Mouse (Mus musculus): Measurements from ENCODE around the gene Gm10681. TPM values are rescaled to one million over a fixed set of nuclear protein-coding genes. Genes with fewer than 3 reads are reported as not detected.
"Not testable (repeated sequence)": the region's sequence is repeated elsewhere in the genome, so short reads cannot be mapped to it uniquely, and the experiment has no call there.

The Gm10681 gene
- polyA plus RNA-seq, 1 experiment = not detected

GRCm38 (mm10) chr3:98587721-98588120 lies 886 bp downstream of the Gm10681 start:
- WGBS = 91% methylated on average over 2 of the region's 2 CpGs
- no peak for TF ChIP-seq POLR2A (IDR thresholded peaks at IDR 0.05; ENCODE audit: borderline replicate concordance, insufficient read depth, low read length)
- TF ChIP-seq CTCF (IDR thresholded peaks at IDR 0.05; ENCODE audit: borderline replicate concordance, insufficient read depth, low read depth, low read length) = no peak
- H3K4me1 ChIP-seq (ENCODE audit: control insufficient read depth, insufficient read depth, low read length) = no peaks in the 10 kb centered on the region
- no peak overlapping the region for H3K27ac ChIP-seq (ENCODE audit: insufficient read depth, low read length)
- no peak overlapping the region for H3K4me3 ChIP-seq (replicated peaks; ENCODE audit: insufficient read depth, low read depth, low read length)
- DNase-seq = no peak
- no peaks in the 10 kb centered on the region for H3K27me3 ChIP-seq (ENCODE audit: control insufficient read depth, insufficient read depth, low read length)

- H3K27ac ChIP-seq (ENCODE audit: insufficient read depth, low read length); DNase-seq; H3K4me3 ChIP-seq (replicated peaks; ENCODE audit: insufficient read depth, low read depth, low read length); H3K27me3 ChIP-seq (ENCODE audit: control insufficient read depth, insufficient read depth, low read length); H3K4me1 ChIP-seq (ENCODE audit: control insufficient read depth, insufficient read depth, low read length): not testable (repeated sequence)
Measured at GRCm38 (mm10) chr3:98582622-98583021, 6.0 kb downstream of the Gm10681 start.

- no CpG with 5 or more reads among the region's 1 CpGs for WGBS
- DNase-seq; H3K4me1 ChIP-seq (ENCODE audit: control insufficient read depth, insufficient read depth, low read length); H3K27ac ChIP-seq (ENCODE audit: insufficient read depth, low read length); H3K27me3 ChIP-seq (ENCODE audit: control insufficient read depth, insufficient read depth, low read length); H3K4me3 ChIP-seq (replicated peaks; ENCODE audit: insufficient read depth, low read depth, low read length): not testable (repeated sequence)
Measured at GRCm38 (mm10) chr3:98582202-98582601, 6.4 kb downstream of the Gm10681 start.

- not testable (repeated sequence) for H3K4me3 ChIP-seq (replicated peaks; ENCODE audit: insufficient read depth, low read depth, low read length); H3K27me3 ChIP-seq (ENCODE audit: control insufficient read depth, insufficient read depth, low read length); H3K27ac ChIP-seq (ENCODE audit: insufficient read depth, low read length); H3K4me1 ChIP-seq (ENCODE audit: control insufficient read depth, insufficient read depth, low read length)
- WGBS = 73% methylated on average over 1 of the region's 1 CpGs
- DNase-seq = peak in 1 of 2 experiments; percentile 10
Measured at GRCm38 (mm10) chr3:98581024-98581423, 7.6 kb downstream of the Gm10681 start.

GRCm38 (mm10) chr3:98567717-98568116 lies 20.9 kb downstream of the Gm10681 start:
- not testable (repeated sequence) for H3K4me1 ChIP-seq (ENCODE audit: control insufficient read depth, insufficient read depth, low read length); H3K4me3 ChIP-seq (replicated peaks; ENCODE audit: insufficient read depth, low read depth, low read length); H3K27ac ChIP-seq (ENCODE audit: insufficient read depth, low read length); DNase-seq; H3K27me3 ChIP-seq (ENCODE audit: control insufficient read depth, insufficient read depth, low read length)
- 82% methylated on average over 2 of the region's 2 CpGs for WGBS

- not testable (repeated sequence) for H3K27me3 ChIP-seq (ENCODE audit: control insufficient read depth, insufficient read depth, low read length); DNase-seq; H3K4me3 ChIP-seq (replicated peaks; ENCODE audit: insufficient read depth, low read depth, low read length); H3K27ac ChIP-seq (ENCODE audit: insufficient read depth, low read length); H3K4me1 ChIP-seq (ENCODE audit: control insufficient read depth, insufficient read depth, low read length)
- WGBS = no CpG with 5 or more reads among the region's 3 CpGs
Measured at GRCm38 (mm10) chr3:98564894-98565293, 23.7 kb downstream of the Gm10681 start.

- WGBS = no CpG with 5 or more reads among the region's 2 CpGs
- H3K4me1 ChIP-seq (ENCODE audit: control insufficient read depth, insufficient read depth, low read length); H3K27ac ChIP-seq (ENCODE audit: insufficient read depth, low read length); H3K4me3 ChIP-seq (replicated peaks; ENCODE audit: insufficient read depth, low read depth, low read length); DNase-seq; H3K27me3 ChIP-seq (ENCODE audit: control insufficient read depth, insufficient read depth, low read length): not testable (repeated sequence)
Measured at GRCm38 (mm10) chr3:98563831-98564230, 24.8 kb downstream of the Gm10681 start.

- H3K27ac ChIP-seq (ENCODE audit: insufficient read depth, low read length); H3K4me3 ChIP-seq (replicated peaks; ENCODE audit: insufficient read depth, low read depth, low read length): not testable (repeated sequence)
Measured at GRCm38 (mm10) chr3:98560711-98561110, 27.9 kb downstream of the Gm10681 start.

GRCm38 (mm10) chr3:98550832-98551231 lies 37.8 kb downstream of the Gm10681 start:
- H3K27me3 ChIP-seq (ENCODE audit: control insufficient read depth, insufficient read depth, low read length); DNase-seq; H3K4me3 ChIP-seq (replicated peaks; ENCODE audit: insufficient read depth, low read depth, low read length); H3K4me1 ChIP-seq (ENCODE audit: control insufficient read depth, insufficient read depth, low read length); H3K27ac ChIP-seq (ENCODE audit: insufficient read depth, low read length): not testable (repeated sequence)
- no CpG with 5 or more reads among the region's 1 CpGs for WGBS

More at GRCm38 (mm10) chr3:98560711-98561110, 27.9 kb downstream of the Gm10681 start:
- WGBS = no CpG with 5 or more reads among the region's 5 CpGs
- H3K4me1 ChIP-seq (ENCODE audit: control insufficient read depth, insufficient read depth, low read length); DNase-seq; H3K27me3 ChIP-seq (ENCODE audit: control insufficient read depth, insufficient read depth, low read length): not testable (repeated sequence)

- H3K4me1 ChIP-seq (ENCODE audit: control insufficient read depth, insufficient read depth, low read length); H3K27ac ChIP-seq (ENCODE audit: insufficient read depth, low read length); DNase-seq; H3K4me3 ChIP-seq (replicated peaks; ENCODE audit: insufficient read depth, low read depth, low read length); H3K27me3 ChIP-seq (ENCODE audit: control insufficient read depth, insufficient read depth, low read length): not testable (repeated sequence)
- WGBS = no CpG with 5 or more reads among the region's 2 CpGs
Measured at GRCm38 (mm10) chr3:98550215-98550614, 38.4 kb downstream of the Gm10681 start.

GRCm38 (mm10) chr3:98548495-98548894 lies 40.1 kb downstream of the Gm10681 start:
- not testable (repeated sequence) for H3K4me1 ChIP-seq (ENCODE audit: control insufficient read depth, insufficient read depth, low read length); H3K27ac ChIP-seq (ENCODE audit: insufficient read depth, low read length); DNase-seq; H3K27me3 ChIP-seq (ENCODE audit: control insufficient read depth, insufficient read depth, low read length); H3K4me3 ChIP-seq (replicated peaks; ENCODE audit: insufficient read depth, low read depth, low read length)
- WGBS = 100% methylated on average over 1 of the region's 1 CpGs

- H3K27ac ChIP-seq (ENCODE audit: insufficient read depth, low read length); H3K4me1 ChIP-seq (ENCODE audit: control insufficient read depth, insufficient read depth, low read length); H3K4me3 ChIP-seq (replicated peaks; ENCODE audit: insufficient read depth, low read depth, low read length); H3K27me3 ChIP-seq (ENCODE audit: control insufficient read depth, insufficient read depth, low read length); DNase-seq: not testable (repeated sequence)
Measured at GRCm38 (mm10) chr3:98547641-98548040, 41.0 kb downstream of the Gm10681 start.

GRCm38 (mm10) chr3:98524978-98525377 lies 63.6 kb downstream of the Gm10681 start:
- not testable (repeated sequence) for H3K27me3 ChIP-seq (ENCODE audit: control insufficient read depth, insufficient read depth, low read length); H3K4me3 ChIP-seq (replicated peaks; ENCODE audit: insufficient read depth, low read depth, low read length); DNase-seq

More at GRCm38 (mm10) chr3:98524978-98525377, 63.6 kb downstream of the Gm10681 start:
- not testable (repeated sequence) for H3K27ac ChIP-seq (ENCODE audit: insufficient read depth, low read length); H3K4me1 ChIP-seq (ENCODE audit: control insufficient read depth, insufficient read depth, low read length)

Measured in cerebellum, adult 2 months (tissue).